Mouse (Mus musculus): ENCODE data around the gene Map1lc3a. TPM values are rescaled to one million over a fixed set of nuclear protein-coding genes. Genes with fewer than 3 reads are reported as not detected.

Map1lc3a gene
- polyA plus RNA-seq, 1 experiment from 2014 or later, result 441 TPM

- peak overlapping the region; percentile 93 to 100 for H3K27ac ChIP-seq (replicated peaks in 1 of 2; ENCODE audit: control insufficient read depth in 1 of 2, insufficient read depth in 1 of 2, low read depth in 2 of 2, low read length in 2 of 2)
- peak; percentile 76 for ATAC-seq (ENCODE audit: insufficient number of reproducible peaks, insufficient read depth, low FRiP score, low read depth)
Measured at GRCm38 (mm10) chr2:155287456-155288250, 11.6 kb downstream of the Map1lc3a start.

GRCm38 (mm10) chr2:155290066-155290465 lies 14.0 kb downstream of the Map1lc3a start:
- H3K27me3 ChIP-seq (ENCODE audit: control insufficient read depth, insufficient read depth, low read length), result no peaks in the 10 kb centered on the region
- no peaks in the 10 kb centered on the region for H3K9me3 ChIP-seq (ENCODE audit: control insufficient read depth, low read length)
- no peak overlapping the region for H3K4me3 ChIP-seq (ENCODE audit: control insufficient read depth in 1 of 2, insufficient read depth in 1 of 2, low read depth in 1 of 2, low read length in 2 of 2)
- no peak overlapping the region for H3K4me2 ChIP-seq (ENCODE audit: low read length)
- WGBS, result 95% methylated on average over 8 of the region's 8 CpGs
- peaks cover 10 to 13% of the 10 kb centered on the region in 2 experiments for H3K4me1 ChIP-seq (ENCODE audit: control insufficient read depth in 2 of 2, insufficient read depth in 2 of 2, low read length in 2 of 2)
- H3K36me3 ChIP-seq (ENCODE audit: control insufficient read depth, insufficient read depth, low read length), result peaks cover 50% of the 10 kb centered on the region
- no peak overlapping the region for H3K27ac ChIP-seq (replicated peaks in 1 of 2; ENCODE audit: control insufficient read depth in 1 of 2, insufficient read depth in 1 of 2, low read depth in 2 of 2, low read length in 2 of 2)
- no peak overlapping the region for H3K9ac ChIP-seq (ENCODE audit: low read length)
- no peak for ATAC-seq (ENCODE audit: insufficient number of reproducible peaks, insufficient read depth, low FRiP score, low read depth)

More at GRCm38 (mm10) chr2:155287456-155288250, 11.6 kb downstream of the Map1lc3a start:
- Histone ChIP-seq H3K4me1 (ENCODE audit: control insufficient read depth in 2 of 2, insufficient read depth in 2 of 2, low read length in 2 of 2) (peaks cover 13 to 31% of the 10 kb centered on the region in 2 experiments), H3K9me3 (ENCODE audit: control insufficient read depth, low read length) (no peaks in the 10 kb centered on the region), H3K36me3 (ENCODE audit: control insufficient read depth, insufficient read depth, low read length) (peaks cover 35% of the 10 kb centered on the region), H3K27me3 (ENCODE audit: control insufficient read depth, insufficient read depth, low read length) (no peaks in the 10 kb centered on the region), H3K4me2 (ENCODE audit: low read length) (peak overlapping the region; percentile 40), H3K4me3 (ENCODE audit: control insufficient read depth in 1 of 2, insufficient read depth in 1 of 2, low read depth in 1 of 2, low read length in 2 of 2) (no peak overlapping the region), H3K9ac (ENCODE audit: low read length) (peak overlapping the region; percentile 34)
- 40% methylated on average over 4 of the region's 4 CpGs for WGBS

- Histone ChIP-seq H3K27me3 (ENCODE audit: control insufficient read depth, insufficient read depth, low read length) (no peaks in the 10 kb centered on the region), H3K36me3 (ENCODE audit: control insufficient read depth, insufficient read depth, low read length) (peaks cover 83% of the 10 kb centered on the region), H3K9me3 (ENCODE audit: control insufficient read depth, low read length) (no peaks in the 10 kb centered on the region), H3K4me3 (ENCODE audit: control insufficient read depth in 1 of 2, insufficient read depth in 1 of 2, low read depth in 1 of 2, low read length in 2 of 2) (no peak overlapping the region), H3K9ac (ENCODE audit: low read length) (no peak overlapping the region), H3K4me2 (ENCODE audit: low read length) (no peak overlapping the region), H3K4me1 (ENCODE audit: control insufficient read depth in 2 of 2, insufficient read depth in 2 of 2, low read length in 2 of 2) (peaks cover 0 to 2% of the 10 kb centered on the region in 2 experiments; a peak in 1 of 4 replicates), H3K27ac (replicated peaks in 1 of 2; ENCODE audit: control insufficient read depth in 1 of 2, insufficient read depth in 1 of 2, low read depth in 2 of 2, low read length in 2 of 2) (peak overlapping the region in 1 of 2 experiments; percentile 42; a peak in 2 of 4 replicates)
- no peak for ATAC-seq (ENCODE audit: insufficient number of reproducible peaks, insufficient read depth, low FRiP score, low read depth)
- WGBS, result 53% methylated on average over 2 of the region's 2 CpGs
Measured at GRCm38 (mm10) chr2:155293382-155293781, 17.3 kb downstream of the Map1lc3a start.

GRCm38 (mm10) chr2:155293946-155294345 lies 17.8 kb downstream of the Map1lc3a start:
- H3K9ac ChIP-seq (ENCODE audit: low read length), result no peak overlapping the region
- H3K4me1 ChIP-seq (ENCODE audit: control insufficient read depth in 2 of 2, insufficient read depth in 2 of 2, low read length in 2 of 2), result peaks cover 0 to 2% of the 10 kb centered on the region in 2 experiments; a peak in 1 of 4 replicates
- WGBS, result 96% methylated on average over 4 of the region's 4 CpGs
- no peak for ATAC-seq (ENCODE audit: insufficient number of reproducible peaks, insufficient read depth, low FRiP score, low read depth)
- H3K27ac ChIP-seq (replicated peaks in 1 of 2; ENCODE audit: control insufficient read depth in 1 of 2, insufficient read depth in 1 of 2, low read depth in 2 of 2, low read length in 2 of 2), result peak overlapping the region in 1 of 2 experiments; percentile 42; a peak in 2 of 4 replicates
- peaks cover 88% of the 10 kb centered on the region for H3K36me3 ChIP-seq (ENCODE audit: control insufficient read depth, insufficient read depth, low read length)
- H3K9me3 ChIP-seq (ENCODE audit: control insufficient read depth, low read length), result no peaks in the 10 kb centered on the region
- H3K27me3 ChIP-seq (ENCODE audit: control insufficient read depth, insufficient read depth, low read length), result no peaks in the 10 kb centered on the region
- no peak overlapping the region for H3K4me3 ChIP-seq (ENCODE audit: control insufficient read depth in 1 of 2, insufficient read depth in 1 of 2, low read depth in 1 of 2, low read length in 2 of 2)
- no peak overlapping the region for H3K4me2 ChIP-seq (ENCODE audit: low read length)

GRCm38 (mm10) chr2:155295453-155295852 lies 19.4 kb downstream of the Map1lc3a start:
- H3K27me3 ChIP-seq (ENCODE audit: control insufficient read depth, insufficient read depth, low read length), result no peaks in the 10 kb centered on the region
- no peak overlapping the region for H3K9ac ChIP-seq (ENCODE audit: low read length)
- no peak overlapping the region for H3K4me2 ChIP-seq (ENCODE audit: low read length)
- ATAC-seq (ENCODE audit: insufficient number of reproducible peaks, insufficient read depth, low FRiP score, low read depth), result no peak
- H3K27ac ChIP-seq (replicated peaks in 1 of 2; ENCODE audit: control insufficient read depth in 1 of 2, insufficient read depth in 1 of 2, low read depth in 2 of 2, low read length in 2 of 2), result no peak overlapping the region
- peaks cover 90% of the 10 kb centered on the region for H3K36me3 ChIP-seq (ENCODE audit: control insufficient read depth, insufficient read depth, low read length)
- 90% methylated on average over 6 of the region's 6 CpGs for WGBS
- H3K4me1 ChIP-seq (ENCODE audit: control insufficient read depth in 2 of 2, insufficient read depth in 2 of 2, low read length in 2 of 2), result peaks cover 2 to 8% of the 10 kb centered on the region in 2 experiments; a peak in 3 of 4 replicates
- no peak overlapping the region for H3K4me3 ChIP-seq (ENCODE audit: control insufficient read depth in 1 of 2, insufficient read depth in 1 of 2, low read depth in 1 of 2, low read length in 2 of 2)
- no peaks in the 10 kb centered on the region for H3K9me3 ChIP-seq (ENCODE audit: control insufficient read depth, low read length)

GRCm38 (mm10) chr2:155299563-155299962 lies 23.5 kb downstream of the Map1lc3a start:
- Histone ChIP-seq H3K27me3 (ENCODE audit: control insufficient read depth, insufficient read depth, low read length) (no peaks in the 10 kb centered on the region), H3K36me3 (ENCODE audit: control insufficient read depth, insufficient read depth, low read length) (peaks cover 74% of the 10 kb centered on the region), H3K4me1 (ENCODE audit: control insufficient read depth in 2 of 2, insufficient read depth in 2 of 2, low read length in 2 of 2) (peaks cover 0 to 8% of the 10 kb centered on the region in 2 experiments; a peak in 2 of 4 replicates), H3K4me2 (ENCODE audit: low read length) (no peak overlapping the region), H3K27ac (replicated peaks in 1 of 2; ENCODE audit: control insufficient read depth in 1 of 2, insufficient read depth in 1 of 2, low read depth in 2 of 2, low read length in 2 of 2) (peak overlapping the region; percentile 62 to 81; a peak in 3 of 4 replicates), H3K9ac (ENCODE audit: low read length) (peak overlapping the region; percentile 25; the same call in 1 of the 2 replicates), H3K4me3 (ENCODE audit: control insufficient read depth in 1 of 2, insufficient read depth in 1 of 2, low read depth in 1 of 2, low read length in 2 of 2) (no peak overlapping the region), H3K9me3 (ENCODE audit: control insufficient read depth, low read length) (no peaks in the 10 kb centered on the region)
- 35% methylated on average over 4 of the region's 4 CpGs for WGBS
- no peak; the same call in 1 of the 2 replicates for ATAC-seq (ENCODE audit: insufficient number of reproducible peaks, insufficient read depth, low FRiP score, low read depth)

- Histone ChIP-seq H3K9me3 (ENCODE audit: control insufficient read depth, low read length) (no peaks in the 10 kb centered on the region), H3K4me2 (ENCODE audit: low read length) (peak overlapping the region; percentile 7; the same call in 1 of the 2 replicates), H3K27ac (replicated peaks in 1 of 2; ENCODE audit: control insufficient read depth in 1 of 2, insufficient read depth in 1 of 2, low read depth in 2 of 2, low read length in 2 of 2) (peak overlapping the region; percentile 69 to 82), H3K4me1 (ENCODE audit: control insufficient read depth in 2 of 2, insufficient read depth in 2 of 2, low read length in 2 of 2) (peaks cover 6 to 20% of the 10 kb centered on the region in 2 experiments), H3K27me3 (ENCODE audit: control insufficient read depth, insufficient read depth, low read length) (no peaks in the 10 kb centered on the region), H3K4me3 (ENCODE audit: control insufficient read depth in 1 of 2, insufficient read depth in 1 of 2, low read depth in 1 of 2, low read length in 2 of 2) (no peak overlapping the region), H3K9ac (ENCODE audit: low read length) (peak overlapping the region; percentile 8; the same call in 1 of the 2 replicates), H3K36me3 (ENCODE audit: control insufficient read depth, insufficient read depth, low read length) (peaks cover 47% of the 10 kb centered on the region)
- 12% methylated on average over 3 of the region's 3 CpGs for WGBS
- no peak; the same call in 1 of the 2 replicates for ATAC-seq (ENCODE audit: insufficient number of reproducible peaks, insufficient read depth, low FRiP score, low read depth)
Measured at GRCm38 (mm10) chr2:155308936-155309592, 33.0 kb downstream of the Map1lc3a start.
